Mouse (Mus musculus): ENCODE results near the gene Smoc2.

GRCm38 (mm10) chr17:14447275-14447674 lies 168.0 kb downstream of the Smoc2 start:
- TF ChIP-seq CTCF (IDR thresholded peaks at IDR 0.05; ENCODE audit: extremely low read depth, insufficient read depth, low read length) (no peak), POLR2A (IDR thresholded peaks at IDR 0.05; ENCODE audit: extremely low read depth, insufficient read depth, low read length) (no peak)
